Mouse (Mus musculus) heart, postnatal 0 days (tissue): ENCODE measurements at regions not wholly inside any gene's neighbourhood (a gene's known extent, or its start where the extent isn't known, plus 50 kb on each side); places are given as distances from the start of the nearest gene placed in this dataset.

Source experiments
- CTCF ChIP-seq: IDR thresholded peaks from 2 replicates; pipeline ENCODE4 v1.5.1; 2016; ENCODE audit warnings: antibody characterized with exemption, control low read depth, low read depth
- EP300 ChIP-seq: IDR thresholded peaks from 2 replicates; pipeline ENCODE4 v1.6.1; 2016; ENCODE audit warnings: antibody characterized with exemption, low read depth

- TF ChIP-seq CTCF: no peak
- TF ChIP-seq EP300: no peak
Observed at GRCm38 (mm10) chr13:101426461-101426860, 341.6 kb downstream of the Pik3r1 start.
